Mouse (Mus musculus) bone marrow macrophage, adult 2 months (primary cell): ENCODE results near the gene Pik3r5.

ENCODE experiments used
- CTCF ChIP-seq: IDR thresholded peaks from 2 replicates; pipeline ENCODE4 v1.5.1; 2012; ENCODE audit warnings: low read depth, mild to moderate bottlenecking, low read length, moderate library complexity
- POLR2A ChIP-seq: IDR thresholded peaks from 2 replicates; pipeline ENCODE4 v1.6.1; 2012; ENCODE audit warnings: mild to moderate bottlenecking, low read depth, low read length, borderline replicate concordance

DNA sequence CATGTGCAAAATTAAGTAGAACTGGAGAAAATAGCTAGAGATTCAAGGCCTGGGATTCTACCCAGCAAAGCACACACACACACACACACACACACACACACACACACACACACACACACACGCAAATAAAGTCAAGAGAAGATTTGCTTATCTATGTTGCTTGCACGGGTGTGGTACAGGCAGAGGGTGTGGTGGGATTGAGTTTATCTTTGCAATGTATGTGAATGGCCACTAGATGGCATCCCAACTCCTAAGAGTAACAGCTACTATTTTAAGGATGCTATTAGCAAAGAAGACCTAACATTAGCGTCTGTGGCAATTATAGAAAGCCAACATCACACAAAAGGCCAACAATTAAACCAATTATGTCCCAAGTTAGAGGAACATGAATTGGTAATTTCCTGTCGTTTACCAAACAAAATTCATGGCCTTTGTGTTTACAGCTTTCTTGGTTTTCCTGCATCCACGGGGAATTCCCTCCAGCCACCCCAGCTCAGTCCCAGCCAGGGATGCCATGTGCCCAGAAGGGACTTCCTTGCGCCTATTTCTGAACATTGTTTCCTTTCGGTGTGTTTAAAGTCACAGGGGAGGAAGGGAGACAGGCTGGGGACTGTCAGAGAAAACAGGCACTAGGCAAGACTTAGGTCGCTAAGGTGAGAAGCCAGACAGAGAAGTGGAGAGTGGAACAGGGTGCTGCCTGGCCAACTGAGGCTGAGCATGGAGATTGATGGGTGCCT is 53.5 kb downstream of the Pik3r5 start:
- no peak for TF ChIP-seq CTCF
- no peak for TF ChIP-seq POLR2A
